Mouse (Mus musculus): ENCODE measurements around the gene Mtx2.

The Mtx2 gene

GRCm38 (mm10) chr2:74925968-74926814 lies 100.6 kb downstream of the Mtx2 start:
- DNase-seq = no peak

All from B cell, adult 2 months (primary cell).